Mouse (Mus musculus) megakaryocyte, embryonic 14.5 days (primary cell): ENCODE measurements around the gene Pld5. TPM values are rescaled to one million over a fixed set of nuclear protein-coding genes. Genes with fewer than 3 reads are reported as not detected.

ENCODE experiments used
- H3K27me3 ChIP-seq: replicated peaks from 2 replicates; pipeline ENCODE3; 2012; ENCODE audit warnings: inconsistent platforms
- H3K36me3 ChIP-seq: replicated peaks from 2 replicates; pipeline ENCODE3; 2012; ENCODE audit warnings: low read length, inconsistent platforms, mixed read lengths
- H3K4me1 ChIP-seq: 2 replicates; pipeline ENCODE4 v1.6.1; 2012; ENCODE audit warnings: inconsistent platforms
- H3K4me3 ChIP-seq: replicated peaks from 2 replicates; pipeline ENCODE3; 2012; ENCODE audit warnings: moderate library complexity, mild to moderate bottlenecking, inconsistent platforms
- H3K9me3 ChIP-seq: 2 replicates; pipeline ENCODE4 v1.6.1; 2012; ENCODE audit warnings: inconsistent platforms
- FLI1 ChIP-seq: IDR thresholded peaks from 2 replicates; pipeline ENCODE4 v1.6.1; 2012; ENCODE audit warnings: low read length, inconsistent platforms, mixed read lengths
- GATA1 ChIP-seq: IDR thresholded peaks from 3 replicates; pipeline ENCODE4 v1.6.1; 2012; ENCODE audit warnings: mixed read lengths, low read length, inconsistent platforms, borderline replicate concordance
- polyA plus RNA-seq: library from polyadenylated mRNA; stranded (reverse); fragments of >175 nt; gene quantifications from 2 replicates; pipeline ENCODE4 v1.2.3, GENCODE M21; 2012; ENCODE audit warnings: low replicate concordance; ENCODE audit not compliant: insufficient read depth

Gene Pld5
- polyA plus RNA-seq, 1 experiment = not detected

GRCm38 (mm10) chr1:176064471-176064870, 210.6 kb downstream of the Pld5 start:
- TF ChIP-seq GATA1 = no peak
- TF ChIP-seq FLI1 = no peak
- H3K9me3 ChIP-seq = peaks cover 14% of the 10 kb centered on the region
- no peaks in the 10 kb centered on the region for H3K27me3 ChIP-seq
- H3K4me1 ChIP-seq = peaks cover 10% of the 10 kb centered on the region
- no peak overlapping the region for H3K4me3 ChIP-seq
- no peaks in the 10 kb centered on the region for H3K36me3 ChIP-seq

GRCm38 (mm10) chr1:176053653-176054052, 221.5 kb downstream of the Pld5 start:
- no peaks in the 10 kb centered on the region for H3K27me3 ChIP-seq
- H3K9me3 ChIP-seq = peaks cover 18% of the 10 kb centered on the region
- H3K36me3 ChIP-seq = no peaks in the 10 kb centered on the region
- peaks cover 14% of the 10 kb centered on the region for H3K4me1 ChIP-seq
- H3K4me3 ChIP-seq = no peak overlapping the region
- TF ChIP-seq FLI1 (no peak), GATA1 (no peak)

DNA sequence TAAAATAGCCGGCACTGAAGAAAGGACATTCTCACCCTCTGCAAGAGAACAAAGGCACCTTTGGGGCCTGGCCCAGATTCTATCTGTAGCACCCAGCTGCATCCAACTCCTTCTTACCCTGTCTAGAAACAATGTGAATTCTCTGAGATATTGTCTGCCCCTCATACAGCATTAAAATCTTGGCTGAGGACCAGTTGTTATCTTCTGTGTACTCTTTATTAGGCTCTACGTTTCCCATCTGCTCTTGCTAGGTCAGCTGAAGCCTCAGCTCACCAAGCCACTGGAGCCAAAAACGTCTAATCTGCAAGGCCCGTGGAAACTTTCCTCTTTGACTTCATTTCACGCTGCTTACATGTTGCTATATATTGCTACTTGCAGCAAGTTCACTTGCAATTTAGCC, 228.1 kb downstream of the Pld5 start:
- no peak overlapping the region for H3K4me3 ChIP-seq
- no peaks in the 10 kb centered on the region for H3K27me3 ChIP-seq
- H3K9me3 ChIP-seq = peaks cover 11% of the 10 kb centered on the region; the same call in 1 of the 2 replicates
- H3K4me1 ChIP-seq = peaks cover 10% of the 10 kb centered on the region
- H3K36me3 ChIP-seq = no peaks in the 10 kb centered on the region
- TF ChIP-seq FLI1 (no peak), GATA1 (no peak)

DNA sequence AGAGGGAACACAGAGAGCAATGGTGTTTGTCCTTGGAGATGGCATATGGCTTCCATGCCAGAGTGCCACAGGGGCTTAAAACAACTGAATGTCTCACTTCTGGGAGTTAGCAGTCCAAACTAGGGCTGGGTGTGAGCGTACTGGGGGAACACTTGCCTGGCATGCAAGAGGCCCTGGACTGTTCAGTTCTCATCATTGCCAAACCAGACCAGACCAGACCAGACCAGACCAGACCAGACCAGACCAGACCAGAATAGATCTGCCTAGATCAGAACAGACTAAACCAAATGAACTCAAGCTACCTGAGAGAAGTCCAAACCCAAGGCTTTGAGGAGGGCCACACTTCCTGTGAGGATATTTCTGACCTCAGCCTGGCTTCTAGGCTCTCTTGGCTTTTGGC, 228.7 kb downstream of the Pld5 start:
- Histone ChIP-seq H3K36me3 (no peaks in the 10 kb centered on the region), H3K9me3 (peaks cover 11% of the 10 kb centered on the region; the same call in 1 of the 2 replicates)

GRCm38 (mm10) chr1:176043056-176043455, 232.1 kb downstream of the Pld5 start:
- Histone ChIP-seq H3K9me3 (0 out of 2 replicates have a peak, but pooled peaks cover 5% of the 10 kb centered on the region), H3K36me3 (no peaks in the 10 kb centered on the region), H3K27me3 (no peaks in the 10 kb centered on the region), H3K4me3 (no peak overlapping the region), H3K4me1 (no peaks in the 10 kb centered on the region)
- TF ChIP-seq GATA1 = no peak
- no peak for TF ChIP-seq FLI1

More for the DNA sequence above, 228.7 kb downstream of the Pld5 start:
- no peak overlapping the region for H3K4me3 ChIP-seq
- no peaks in the 10 kb centered on the region for H3K27me3 ChIP-seq
- peaks cover 6% of the 10 kb centered on the region for H3K4me1 ChIP-seq
- no peak for TF ChIP-seq GATA1
- no peak for TF ChIP-seq FLI1

DNA sequence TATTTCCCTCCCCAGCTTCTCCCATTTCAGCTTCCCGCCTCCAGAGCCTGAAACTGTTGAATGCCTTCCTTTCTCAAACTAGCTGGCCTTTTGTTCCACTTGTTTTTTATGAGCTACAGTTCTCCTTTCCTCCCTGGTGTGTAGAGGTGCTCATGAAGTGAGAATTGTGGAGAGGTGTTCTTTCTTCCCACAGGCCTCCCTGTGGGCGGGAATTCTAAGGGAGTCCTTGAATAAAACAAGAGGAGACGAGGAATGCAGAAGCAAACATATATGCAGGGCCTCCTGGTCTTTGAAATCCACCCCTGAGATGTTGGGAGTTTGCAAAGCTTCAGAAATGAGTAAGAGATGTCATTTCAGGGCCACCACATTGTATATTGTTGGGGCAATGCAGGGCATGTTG, 235.2 kb downstream of the Pld5 start:
- Histone ChIP-seq H3K27me3 (no peaks in the 10 kb centered on the region), H3K9me3 (peaks cover 10% of the 10 kb centered on the region; the same call in 1 of the 2 replicates), H3K4me1 (peaks cover 4% of the 10 kb centered on the region), H3K36me3 (no peaks in the 10 kb centered on the region), H3K4me3 (no peak overlapping the region)
- TF ChIP-seq GATA1 (no peak), FLI1 (no peak)

- Histone ChIP-seq H3K4me1 (peaks cover 4% of the 10 kb centered on the region), H3K4me3 (no peak overlapping the region), H3K36me3 (no peaks in the 10 kb centered on the region), H3K27me3 (no peaks in the 10 kb centered on the region), H3K9me3 (peaks cover 6% of the 10 kb centered on the region; the same call in 1 of the 2 replicates)
- TF ChIP-seq GATA1 = no peak
Observed at GRCm38 (mm10) chr1:176036028-176036427, 239.1 kb downstream of the Pld5 start.

GRCm38 (mm10) chr1:176034699-176035098, 240.4 kb downstream of the Pld5 start:
- no peak overlapping the region for H3K4me3 ChIP-seq
- peaks cover 4% of the 10 kb centered on the region for H3K4me1 ChIP-seq
- peaks cover 6% of the 10 kb centered on the region; the same call in 1 of the 2 replicates for H3K9me3 ChIP-seq
- H3K27me3 ChIP-seq = no peaks in the 10 kb centered on the region
- no peaks in the 10 kb centered on the region for H3K36me3 ChIP-seq
- TF ChIP-seq GATA1 (no peak), FLI1 (no peak)

DNA sequence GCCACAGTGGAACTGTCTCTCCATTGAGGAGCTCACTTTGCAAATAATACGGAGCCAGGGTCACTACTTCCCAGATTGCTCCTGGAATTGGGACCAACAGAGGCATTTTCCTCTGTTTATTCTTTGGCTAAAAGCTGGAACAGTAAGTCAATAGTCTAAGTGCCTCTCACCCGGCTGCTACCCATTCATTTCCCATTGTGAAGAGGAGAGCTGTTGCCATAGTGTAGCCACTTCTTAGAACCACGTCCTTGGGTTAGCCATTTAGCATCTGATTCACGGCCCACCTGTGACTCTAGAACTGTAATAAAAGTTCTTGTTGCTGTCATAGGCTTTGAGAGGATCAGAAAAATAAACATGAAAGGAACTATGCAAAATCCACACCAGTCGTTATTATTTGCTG, 241.4 kb downstream of the Pld5 start:
- Histone ChIP-seq H3K4me1 (peaks cover 4% of the 10 kb centered on the region), H3K36me3 (no peaks in the 10 kb centered on the region), H3K27me3 (no peaks in the 10 kb centered on the region), H3K4me3 (no peak overlapping the region), H3K9me3 (peaks cover 6% of the 10 kb centered on the region; the same call in 1 of the 2 replicates)
- TF ChIP-seq FLI1 (no peak), GATA1 (no peak)

GRCm38 (mm10) chr1:176029063-176029462, 246.0 kb downstream of the Pld5 start:
- TF ChIP-seq FLI1 = no peak
- TF ChIP-seq GATA1 = no peak
- Histone ChIP-seq H3K4me1 (no peaks in the 10 kb centered on the region), H3K27me3 (no peaks in the 10 kb centered on the region), H3K36me3 (no peaks in the 10 kb centered on the region), H3K9me3 (no peaks in the 10 kb centered on the region), H3K4me3 (no peak overlapping the region)

DNA sequence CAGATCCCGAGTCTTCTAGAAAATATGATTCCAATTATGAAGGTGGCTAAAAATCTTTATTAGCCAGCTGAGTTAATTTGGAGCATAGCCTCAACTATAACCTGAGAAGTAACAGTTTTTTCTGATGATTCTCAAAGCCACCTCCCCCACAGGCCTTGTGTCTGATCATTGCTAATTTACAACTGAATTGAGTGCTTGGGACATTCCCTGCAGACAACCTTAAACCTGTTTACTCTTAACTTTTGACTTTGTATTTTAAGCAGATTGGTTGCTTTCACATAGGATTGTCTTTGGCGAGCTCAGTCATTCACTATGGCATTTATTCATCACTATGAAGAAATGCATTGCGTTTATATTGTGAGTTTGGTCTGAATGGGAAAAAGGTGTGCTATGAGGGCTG, 246.7 kb downstream of the Pld5 start:
- Histone ChIP-seq H3K9me3 (no peaks in the 10 kb centered on the region), H3K4me1 (no peaks in the 10 kb centered on the region), H3K4me3 (no peak overlapping the region), H3K27me3 (no peaks in the 10 kb centered on the region), H3K36me3 (no peaks in the 10 kb centered on the region)
- no peak for TF ChIP-seq FLI1
- no peak for TF ChIP-seq GATA1
